Mouse (Mus musculus): ENCODE data around the gene Stx5a. TPM values are rescaled to one million over a fixed set of nuclear protein-coding genes. Genes with fewer than 3 reads are reported as not detected.

Stx5a gene
- total RNA-seq (2021), result 10 to 100 TPM; 43.6 to 44.4 TPM

DNA sequence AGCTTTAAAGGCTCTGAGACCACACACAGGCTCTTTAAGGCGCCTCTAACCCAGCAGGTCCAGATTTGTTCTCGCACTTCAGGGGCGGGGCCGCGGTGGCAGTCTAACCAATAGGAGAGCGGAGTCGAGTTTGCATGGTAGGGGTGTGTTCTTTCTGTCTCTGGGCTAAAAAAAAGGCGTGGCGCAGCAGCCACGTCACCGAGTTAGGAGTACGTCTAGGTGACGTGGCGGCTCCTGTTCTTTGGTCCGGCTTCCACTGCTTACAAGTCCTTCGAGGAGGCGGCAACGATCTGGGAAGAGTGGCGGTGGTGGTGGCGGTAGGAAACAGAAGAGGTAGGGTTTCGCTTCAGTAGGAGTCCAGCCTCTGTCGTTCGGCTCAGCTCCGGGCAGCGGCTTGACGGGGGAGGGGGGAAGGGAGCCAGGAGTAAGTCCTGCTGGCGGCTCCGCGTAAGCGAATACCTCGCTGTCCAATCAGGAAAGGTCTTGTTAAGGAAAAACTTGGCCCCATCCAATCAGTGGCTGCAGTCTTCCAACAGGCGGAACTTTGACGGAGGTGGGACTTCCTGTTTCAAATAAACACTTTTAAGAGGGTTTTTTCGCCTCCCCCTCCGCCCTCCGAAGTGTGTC is at the start of gene Stx5a:
Gene Stx5a, plus strand, starts transcription at position 171 of the 627 bp plus-strand sequence.
- peak; percentile 97 for DNase-seq
- intact Hi-C loops (cut with DNase I), result no loop called here

DNA sequence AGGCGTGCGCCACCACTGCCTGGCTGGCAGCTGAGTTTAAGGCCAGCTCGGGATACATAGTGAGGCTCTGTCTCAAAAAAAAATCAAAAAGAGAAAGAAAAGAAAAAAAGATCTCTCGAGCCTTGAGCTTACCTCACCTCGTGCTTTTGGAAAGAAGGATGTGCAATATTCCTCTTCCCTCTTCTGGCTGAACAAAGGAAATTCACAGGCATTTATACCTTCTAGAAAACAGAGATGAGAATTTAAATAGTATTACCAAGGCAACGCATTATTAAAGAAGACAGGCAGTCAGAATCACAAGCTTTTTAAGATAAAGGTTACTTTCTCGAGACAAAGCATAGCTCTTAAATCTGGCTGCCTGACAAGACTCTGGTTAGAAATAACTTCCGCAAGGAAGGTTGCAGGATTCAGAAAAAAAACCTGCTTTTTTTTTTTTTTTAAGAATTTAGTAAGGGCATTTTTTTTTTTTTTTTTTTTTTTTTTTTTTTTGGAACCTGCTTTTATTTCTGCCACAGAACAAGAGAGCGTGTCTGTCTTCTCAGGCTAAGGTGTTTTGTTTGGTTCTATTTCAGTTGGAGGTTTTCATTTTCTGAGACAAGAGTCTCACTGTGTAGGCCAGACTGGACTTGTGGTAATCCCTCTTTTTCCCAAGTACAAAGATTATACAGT is 49.2 kb upstream of the Stx5a start:
- intact Hi-C loops (cut with DNase I), result no loop called here
- no peak for DNase-seq

- no peak for DNase-seq
- intact Hi-C loops (cut with DNase I), result no loop called here
Measured at GRCm38 (mm10) chr19:8692740-8693139, 48.5 kb upstream of the Stx5a start.

GRCm38 (mm10) chr19:8695330-8695729 is 45.9 kb upstream of the Stx5a start:
- intact Hi-C loops (cut with DNase I), result no loop called here
- peak; percentile 21 to 43 for DNase-seq

DNA sequence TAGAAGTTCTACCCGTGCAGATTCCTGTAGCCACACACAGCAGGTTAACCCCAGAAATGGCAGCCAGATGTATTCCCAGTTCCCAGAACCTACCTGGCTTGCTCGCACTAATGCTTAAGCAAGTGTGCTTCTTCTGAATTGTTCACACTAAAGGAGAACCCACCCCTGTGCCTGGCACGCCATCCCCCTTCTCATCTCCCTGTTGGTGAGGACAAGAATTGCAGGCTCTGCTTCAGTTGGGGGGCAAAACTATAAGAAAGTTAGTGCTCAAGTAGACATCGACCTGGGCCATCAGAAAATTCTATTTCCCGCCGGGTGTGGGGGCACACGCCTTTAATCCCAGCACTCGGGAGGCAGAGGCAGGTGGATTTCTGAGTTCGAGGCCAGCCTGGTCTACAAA is 41.6 kb upstream of the Stx5a start:
- no peak for DNase-seq
- intact Hi-C loops (cut with DNase I), result no loop called here

DNA sequence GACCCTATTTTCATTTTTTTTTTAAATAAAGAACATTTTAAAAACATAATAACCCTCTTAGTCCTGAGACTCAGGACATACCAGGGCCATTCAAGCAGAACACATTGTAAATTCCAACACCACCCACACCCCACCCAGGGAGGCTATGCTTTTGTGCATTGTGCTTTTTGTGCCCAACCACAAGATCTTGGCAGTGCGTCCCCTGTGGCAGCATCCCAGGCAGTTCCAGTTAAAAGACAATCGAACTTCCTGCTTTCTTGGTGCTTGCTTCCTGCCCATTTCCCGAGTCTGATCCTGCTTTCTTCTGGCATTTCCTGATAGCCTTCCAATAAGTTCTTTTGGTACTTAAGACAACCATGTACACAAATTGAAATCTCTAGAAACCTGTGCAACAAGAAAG is 38.8 kb upstream of the Stx5a start:
- DNase-seq, result peak; percentile 22 to 50
- intact Hi-C loops (cut with DNase I), result no loop called here

- DNase-seq, result no peak
- intact Hi-C loops (cut with DNase I), result no loop called here
Measured at GRCm38 (mm10) chr19:8703571-8703970, 37.6 kb upstream of the Stx5a start.

DNA sequence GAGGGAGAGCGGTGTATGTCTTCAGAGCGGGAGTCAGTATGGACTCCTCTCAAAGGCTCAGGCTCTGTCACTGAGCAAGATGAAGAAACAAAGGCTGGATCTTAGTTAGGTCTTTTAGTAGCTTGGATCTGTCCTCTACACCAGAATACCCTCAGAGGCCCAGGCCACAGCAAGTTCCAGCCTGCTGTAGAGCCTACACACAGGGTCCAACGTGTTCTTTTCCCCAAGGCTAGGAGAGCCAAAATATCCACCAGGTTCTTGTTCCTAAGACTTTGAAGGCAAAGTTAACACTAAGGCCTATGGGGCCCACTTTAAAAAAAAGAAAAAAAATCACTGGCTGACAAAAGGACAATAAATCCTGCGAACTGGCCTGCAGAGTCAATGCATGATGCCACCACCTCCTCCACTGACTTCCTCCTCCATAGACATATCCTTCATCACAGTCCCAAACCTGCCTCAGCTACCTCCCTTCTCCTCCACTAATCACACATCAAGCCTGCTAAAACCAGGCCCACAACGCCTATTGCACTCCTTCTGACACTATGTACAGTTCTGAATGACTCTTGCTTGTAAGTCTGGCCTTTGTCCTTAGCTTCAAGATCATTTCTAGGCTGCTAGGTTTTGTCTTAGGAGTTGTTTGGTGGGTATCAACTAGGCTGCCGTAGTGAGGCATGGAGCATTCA is 36.0 kb upstream of the Stx5a start:
- no peak for DNase-seq
- intact Hi-C loops (cut with DNase I), result no loop called here

DNA sequence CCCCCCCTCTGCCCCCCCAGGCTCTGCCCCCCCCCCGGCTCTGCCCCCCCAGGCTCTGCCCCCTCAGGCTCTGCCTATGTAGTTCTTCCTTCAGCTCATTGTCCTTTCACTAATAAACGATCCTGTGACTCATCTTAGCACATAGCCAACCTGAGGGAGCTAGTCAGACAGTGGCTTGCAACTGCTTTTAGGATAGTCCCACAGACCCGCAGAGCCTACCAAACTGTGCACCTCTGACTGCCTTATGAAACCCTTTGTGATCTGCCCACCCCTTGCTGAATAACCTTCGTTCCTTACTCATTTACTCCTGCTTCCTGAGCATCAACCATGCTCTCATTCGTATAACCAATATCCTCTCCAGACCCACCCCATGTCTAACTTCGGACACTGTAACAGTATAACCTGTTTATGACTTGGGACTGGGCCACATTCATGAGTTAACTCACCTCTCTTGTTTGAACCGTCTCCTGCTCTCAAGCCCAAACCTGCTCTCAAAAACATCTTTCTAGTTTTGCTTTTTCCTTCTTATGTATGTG is 35.0 kb upstream of the Stx5a start:
- intact Hi-C loops (cut with DNase I), result no loop called here
- no peak for DNase-seq

DNA sequence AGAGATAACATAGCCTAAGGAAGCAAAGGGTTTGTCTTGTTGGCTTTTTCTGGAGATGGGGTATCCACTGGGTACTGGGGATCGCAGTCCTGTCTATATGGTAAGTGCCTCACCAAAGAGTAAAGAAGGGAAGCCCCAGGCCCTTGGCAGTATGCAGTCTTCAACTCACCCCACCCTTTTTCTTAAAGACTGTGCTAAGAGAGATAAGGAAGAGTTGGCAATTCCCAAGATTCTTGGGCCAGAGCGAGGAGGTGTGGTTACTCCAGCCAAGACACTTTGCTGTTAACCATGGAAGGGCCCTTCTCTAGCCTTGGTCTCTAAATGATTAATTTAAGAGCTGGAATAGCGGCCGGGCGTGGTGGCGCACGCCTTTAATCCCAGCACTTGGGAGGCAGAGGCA is 34.3 kb upstream of the Stx5a start:
- intact Hi-C loops (cut with DNase I), result no loop called here

GRCm38 (mm10) chr19:8708954-8709353 is 32.3 kb upstream of the Stx5a start:
- intact Hi-C loops (cut with DNase I), result no loop called here
- no peak for DNase-seq

More for the DNA sequence above, 34.3 kb upstream of the Stx5a start:
- no peak for DNase-seq

DNA sequence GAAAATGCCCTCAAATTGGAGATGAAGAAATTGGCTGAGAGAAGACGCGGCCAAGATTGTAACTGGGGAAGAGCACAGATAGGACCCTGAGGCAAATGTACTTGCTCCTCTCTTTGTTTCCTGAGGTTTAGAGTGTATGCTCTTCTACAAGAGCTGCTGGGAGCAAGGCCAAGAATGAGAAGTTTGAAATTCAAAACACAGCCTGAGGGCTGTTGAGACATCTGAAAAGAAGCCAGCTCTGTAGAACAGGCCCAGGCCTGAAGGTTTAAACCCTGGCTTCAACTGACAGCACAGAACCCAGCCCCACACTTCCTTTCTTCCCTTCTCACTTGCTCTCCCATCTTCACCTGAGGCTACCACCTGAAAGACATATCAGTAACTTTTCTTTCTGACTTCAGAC is 31.2 kb upstream of the Stx5a start:
- intact Hi-C loops (cut with DNase I), result no loop called here
- peak; percentile 49 to 56 for DNase-seq

- DNase-seq, result no peak
- intact Hi-C loops (cut with DNase I), result no loop called here
Measured at GRCm38 (mm10) chr19:8711506-8711905, 29.7 kb upstream of the Stx5a start.

- intact Hi-C loops (cut with DNase I), result no loop called here
- DNase-seq, result no peak
Measured at GRCm38 (mm10) chr19:8711949-8712869, 29.0 kb upstream of the Stx5a start.

GRCm38 (mm10) chr19:8712870-8713305 is 28.3 kb upstream of the Stx5a start:
- intact Hi-C loops (cut with DNase I), result no loop called here
- DNase-seq, result peak; percentile 76 to 84

DNA sequence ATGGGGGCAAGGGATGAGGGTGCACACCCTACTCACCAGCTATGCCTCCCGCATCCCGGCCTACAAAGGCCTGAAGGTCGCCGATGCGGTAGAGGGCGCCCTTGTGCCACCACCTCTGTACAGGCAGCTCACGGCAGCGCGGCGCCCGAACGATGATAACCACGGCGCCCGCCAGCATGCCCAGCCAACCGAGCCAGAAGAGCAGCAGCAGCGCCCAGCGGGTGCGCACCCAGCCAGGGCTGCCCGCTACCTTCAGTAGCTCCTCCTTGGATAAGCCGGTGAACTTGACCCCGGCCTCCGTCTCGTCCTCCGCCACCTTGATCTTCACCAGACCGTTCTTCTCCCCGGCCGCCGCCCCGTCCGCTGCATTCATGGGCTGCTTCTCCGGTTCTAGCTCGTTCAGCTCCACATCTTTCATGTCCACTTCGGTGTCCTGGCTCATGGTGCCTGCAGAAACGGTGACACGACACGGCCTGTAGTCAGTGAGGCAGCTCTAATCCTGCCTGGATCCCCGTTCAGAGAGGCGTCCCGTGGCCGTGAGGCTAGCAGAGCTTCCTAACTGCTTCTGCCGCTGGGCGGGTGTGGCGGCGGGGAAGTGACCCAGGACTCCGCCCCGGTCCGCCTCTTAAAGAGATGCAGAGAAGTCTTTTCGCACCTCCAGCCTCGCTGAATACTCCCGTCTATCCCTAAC is 27.8 kb upstream of the Stx5a start:
- intact Hi-C loops (cut with DNase I), result no loop called here
- DNase-seq, result peak; percentile 95 to 96

DNA sequence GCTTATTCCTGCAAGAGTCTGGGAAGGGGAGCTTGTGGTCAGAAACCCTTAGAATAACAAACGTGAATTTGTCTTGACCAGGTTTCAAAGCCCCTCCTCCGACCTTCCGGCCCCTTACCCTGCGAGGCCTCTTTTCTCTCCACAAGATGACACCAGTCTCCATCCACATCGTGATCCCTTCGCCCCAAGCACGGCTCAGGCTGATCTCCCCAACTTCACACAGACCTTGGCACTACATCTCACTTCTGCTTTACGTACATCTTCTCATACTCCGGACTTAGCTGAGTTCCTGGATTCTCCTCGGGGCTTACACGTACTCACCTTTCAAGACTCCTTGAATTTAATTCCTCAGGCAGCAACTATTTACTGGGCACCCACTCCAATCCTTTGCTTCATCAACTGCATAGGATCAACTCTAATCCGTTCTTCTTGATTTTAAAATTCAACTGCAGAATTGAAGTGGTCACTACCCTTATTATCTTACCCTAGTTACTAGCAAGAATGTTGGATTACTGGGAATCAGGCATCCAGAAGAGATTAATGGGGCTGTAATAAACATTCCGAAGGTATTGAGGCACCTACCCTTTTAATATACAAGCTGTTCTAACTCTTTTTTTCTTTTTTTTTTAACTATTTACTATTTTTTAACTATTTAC is 27.1 kb upstream of the Stx5a start:
- no peak for DNase-seq
- intact Hi-C loops (cut with DNase I), result no loop called here

DNA sequence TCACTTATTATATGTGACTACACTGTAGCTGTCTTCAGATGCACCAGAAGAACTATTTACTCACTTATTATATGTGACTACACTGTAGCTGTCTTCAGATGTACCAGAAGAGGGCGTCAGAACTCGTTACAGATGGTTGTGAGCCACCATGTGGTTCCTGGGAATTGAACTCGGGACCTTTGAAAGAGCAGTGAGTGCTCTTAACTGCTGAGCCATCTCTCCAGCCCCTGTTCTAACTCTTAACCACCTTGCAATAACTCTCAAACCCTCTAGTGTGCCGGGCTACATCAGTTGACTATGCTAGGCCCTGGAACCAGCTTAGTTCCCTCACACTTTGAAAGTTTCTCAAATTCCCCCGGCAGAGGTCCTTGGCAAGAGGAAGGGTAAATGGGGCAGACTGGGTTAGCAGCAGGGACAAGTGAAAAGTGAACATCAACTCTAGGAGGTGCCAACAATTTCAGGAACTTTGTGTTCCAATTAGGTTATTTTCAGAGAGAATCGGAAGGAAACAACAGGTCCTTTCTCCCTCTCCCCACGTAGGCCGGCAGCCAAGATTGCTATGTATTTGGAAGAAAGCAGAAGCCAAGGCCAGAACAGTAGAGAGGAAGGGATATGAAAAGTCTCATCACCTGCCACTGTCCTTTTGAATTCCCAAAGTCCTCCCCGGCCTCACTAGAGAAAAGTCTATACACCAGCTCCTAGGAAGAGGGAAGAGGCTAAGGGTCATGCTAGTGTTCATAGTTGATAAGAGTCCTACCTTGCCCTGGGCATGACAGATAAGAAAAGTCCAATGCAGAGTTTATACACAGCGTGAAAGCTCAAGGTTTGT is 26.3 kb upstream of the Stx5a start:
- intact Hi-C loops (cut with DNase I), result no loop called here

More for the DNA sequence above, 26.3 kb upstream of the Stx5a start:
- peak in 1 of 2 experiments; percentile 29 for DNase-seq
